Comparison of ENCODE assay signal across 8 mouse cellular contexts in genomic region chr7:126535766-126536165, GRCm38 (mm10). TPM values are rescaled to one million over a fixed set of nuclear protein-coding genes. Genes with fewer than 3 reads are reported as not detected.
DNase-seq lines count a peak whose midpoint lies in the region; ATAC-seq and TF ChIP-seq lines count a peak whose summit lies in the region.

No protein-coding gene starts in this region.

- no peak for TF ChIP-seq CTCF in small intestine, adult 2 months (IDR thresholded peaks at IDR 0.05; ENCODE audit: extremely low read depth, insufficient read length, insufficient replicate concordance, low read depth, low read length)

- H3K4me3 ChIP-seq in embryonic facial prominence, embryonic 12.5 days = peak overlapping the region; percentile 45
- peak overlapping the region; percentile 48 for H3K4me3 ChIP-seq in hindbrain, embryonic 15.5 days
- peak overlapping the region; percentile 49 for H3K4me3 ChIP-seq in liver, embryonic 16.5 days (ENCODE audit: low read depth, low read length)
- H3K4me3 ChIP-seq in small intestine, adult 2 months (ENCODE audit: low read depth, low read length) = peak overlapping the region; percentile 57

- DNase-seq in thymus, postnatal 0 days (ENCODE audit: low spot score) = peak; percentile 9
- DNase-seq in thymus, postnatal 36 days = no peak
- DNase-seq in spleen, adult 18-20 months = no peak
- no peak for DNase-seq in gastrocnemius, postnatal 4 days (ENCODE audit: low spot score in 2 of 2)

- peak overlapping the region; percentile 84 for H3K4me2 ChIP-seq in embryonic facial prominence, embryonic 12.5 days (replicated peaks)
- H3K4me2 ChIP-seq in hindbrain, embryonic 15.5 days = peak overlapping the region; percentile 92
- peak overlapping the region; percentile 62 for H3K4me2 ChIP-seq in liver, embryonic 16.5 days (ENCODE audit: low read depth, low read length)

- peak overlapping the region; percentile 67 for H3K9ac ChIP-seq in embryonic facial prominence, embryonic 12.5 days
- H3K9ac ChIP-seq in hindbrain, embryonic 15.5 days = peak overlapping the region; percentile 45
- H3K9ac ChIP-seq in liver, embryonic 16.5 days (ENCODE audit: low read depth, low read length) = peak overlapping the region; percentile 37

- no peaks in the 10 kb centered on the region; the same call in 1 of the 2 replicates for H3K4me1 ChIP-seq in embryonic facial prominence, embryonic 12.5 days
- peaks cover 10% of the 10 kb centered on the region for H3K4me1 ChIP-seq in hindbrain, embryonic 15.5 days (replicated peaks)
- no peaks in the 10 kb centered on the region; the same call in 1 of the 2 replicates for H3K4me1 ChIP-seq in liver, embryonic 16.5 days (ENCODE audit: control insufficient read depth, low read depth, low read length)
- peaks cover 3% of the 10 kb centered on the region for H3K4me1 ChIP-seq in small intestine, adult 2 months (ENCODE audit: control insufficient read depth, insufficient read depth, insufficient read length, low read length)

- no peak for TF ChIP-seq POLR2A in small intestine, adult 2 months (IDR thresholded peaks at IDR 0.05; ENCODE audit: low read depth, low read length)

- ATAC-seq in embryonic facial prominence, embryonic 12.5 days (ENCODE audit: insufficient number of reproducible peaks, insufficient read depth, low FRiP score, low TSS enrichment) = no peak
- no peak for ATAC-seq in hindbrain, embryonic 15.5 days (ENCODE audit: low FRiP score, low read depth)
- 0 out of 2 replicates have a peak, but pooled peaks have one; percentile 30 for ATAC-seq in liver, embryonic 16.5 days (ENCODE audit: low read depth)

- H3K27ac ChIP-seq in embryonic facial prominence, embryonic 12.5 days = no peak overlapping the region
- H3K27ac ChIP-seq in hindbrain, embryonic 15.5 days (replicated peaks) = no peak overlapping the region
- no peak overlapping the region for H3K27ac ChIP-seq in liver, embryonic 16.5 days (ENCODE audit: low read length)
- no peak overlapping the region for H3K27ac ChIP-seq in small intestine, adult 2 months (ENCODE audit: insufficient read depth, low read depth, low read length)

- no peaks in the 10 kb centered on the region for H3K9me3 ChIP-seq in embryonic facial prominence, embryonic 12.5 days
- H3K9me3 ChIP-seq in hindbrain, embryonic 15.5 days = no peaks in the 10 kb centered on the region
- no peaks in the 10 kb centered on the region for H3K9me3 ChIP-seq in liver, embryonic 16.5 days (replicated peaks; ENCODE audit: control insufficient read depth, low read length)

- no peaks in the 10 kb centered on the region for H3K36me3 ChIP-seq in embryonic facial prominence, embryonic 12.5 days
- no peaks in the 10 kb centered on the region for H3K36me3 ChIP-seq in hindbrain, embryonic 15.5 days
- H3K36me3 ChIP-seq in liver, embryonic 16.5 days (ENCODE audit: control insufficient read depth, insufficient read depth) = no peaks in the 10 kb centered on the region
- no peaks in the 10 kb centered on the region for H3K36me3 ChIP-seq in small intestine, adult 2 months (ENCODE audit: control insufficient read depth, insufficient read depth, low read length)

- WGBS in embryonic facial prominence, embryonic 12.5 days = 3% methylated on average over 28 of the region's 28 CpGs
- 1% methylated on average over 28 of the region's 28 CpGs for WGBS in hindbrain, embryonic 15.5 days
- WGBS in liver, embryonic 16.5 days (ENCODE audit: insufficient replicate concordance) = 2% methylated on average over 28 of the region's 28 CpGs
- 2% methylated on average over 28 of the region's 28 CpGs for WGBS in small intestine, adult 2 months

- peaks cover 16% of the 10 kb centered on the region for H3K27me3 ChIP-seq in embryonic facial prominence, embryonic 12.5 days
- H3K27me3 ChIP-seq in hindbrain, embryonic 15.5 days = peaks cover 13% of the 10 kb centered on the region
- H3K27me3 ChIP-seq in liver, embryonic 16.5 days (ENCODE audit: control insufficient read depth, insufficient read depth, low read depth, low read length) = peaks cover 16% of the 10 kb centered on the region
- H3K27me3 ChIP-seq in small intestine, adult 2 months (ENCODE audit: control insufficient read depth, insufficient read depth, low read length) = peaks cover 16% of the 10 kb centered on the region

RNA-seq across cellular contexts. Expression of gene Eif3c, which starts 30.4 kb away (rescaled TPM):
- 246 and 259 TPM in 2 replicates for polyA plus RNA-seq in thymus, postnatal 0 days (2015; fragmentation: Nextera tagmentation; extraction: Ambion mirVana)
- 186 and 200 TPM in 2 replicates for polyA plus RNA-seq in embryonic facial prominence, embryonic 12.5 days (2016; fragmentation: Nextera tagmentation; extraction: Ambion mirVana)
- 176 and 179 TPM in 2 replicates for polyA plus RNA-seq in hindbrain, embryonic 15.5 days (2015; fragmentation: Nextera tagmentation; extraction: Ambion mirVana)
- polyA plus RNA-seq in liver, embryonic 16.5 days (2015; fragmentation: Nextera tagmentation; extraction: Ambion mirVana) = 87.8 and 93.1 TPM in 2 replicates
- 37.3 and 79.1 TPM in 2 replicates for polyA plus RNA-seq in small intestine, adult 2 months (2012; rRNA removed)
- 100 to 1,000 TPM; 181 to 184 TPM for total RNA-seq in gastrocnemius, postnatal 4 days (2021)

RNA-seq across cellular contexts. Expression of gene Atxn2l, which starts 32.5 kb away (rescaled TPM):
- polyA plus RNA-seq in thymus, postnatal 0 days (2015; fragmentation: Nextera tagmentation; extraction: Ambion mirVana) = 37.9 and 38.5 TPM in 2 replicates
- 62.9 and 64.0 TPM in 2 replicates for polyA plus RNA-seq in embryonic facial prominence, embryonic 12.5 days (2016; fragmentation: Nextera tagmentation; extraction: Ambion mirVana)
- 68.6 and 75.7 TPM in 2 replicates for polyA plus RNA-seq in hindbrain, embryonic 15.5 days (2015; fragmentation: Nextera tagmentation; extraction: Ambion mirVana)
- polyA plus RNA-seq in liver, embryonic 16.5 days (2015; fragmentation: Nextera tagmentation; extraction: Ambion mirVana) = 21.6 and 24.5 TPM in 2 replicates
- 143 and 301 TPM in 2 replicates for polyA plus RNA-seq in small intestine, adult 2 months (2012; rRNA removed)
- total RNA-seq in gastrocnemius, postnatal 4 days (2021) = 10 to 100 TPM; 57.0 to 70.7 TPM

RNA-seq across cellular contexts. Expression of gene Tufm, which starts 48.6 kb away (rescaled TPM):
- polyA plus RNA-seq in thymus, postnatal 0 days (2015; fragmentation: Nextera tagmentation; extraction: Ambion mirVana) = 95.4 and 104 TPM in 2 replicates
- polyA plus RNA-seq in embryonic facial prominence, embryonic 12.5 days (2016; fragmentation: Nextera tagmentation; extraction: Ambion mirVana) = 138 and 141 TPM in 2 replicates
- 126 and 130 TPM in 2 replicates for polyA plus RNA-seq in hindbrain, embryonic 15.5 days (2015; fragmentation: Nextera tagmentation; extraction: Ambion mirVana)
- polyA plus RNA-seq in liver, embryonic 16.5 days (2015; fragmentation: Nextera tagmentation; extraction: Ambion mirVana) = 81.0 and 84.0 TPM in 2 replicates
- polyA plus RNA-seq in small intestine, adult 2 months (2012; rRNA removed) = 83.1 and 121 TPM in 2 replicates
- total RNA-seq in gastrocnemius, postnatal 4 days (2021) = 100 to 1,000 TPM in 1 of 2 experiments, 10 to 100 TPM in 1; 97.3 to 127 TPM

RNA-seq across cellular contexts. Expression of gene Apobr, which starts 49.0 kb away (rescaled TPM):
- 1.2 TPM in 2 replicates for polyA plus RNA-seq in thymus, postnatal 0 days (2015; fragmentation: Nextera tagmentation; extraction: Ambion mirVana)
- polyA plus RNA-seq in embryonic facial prominence, embryonic 12.5 days (2016; fragmentation: Nextera tagmentation; extraction: Ambion mirVana) = 0.59 and 0.96 TPM in 2 replicates
- 0.46 and 0.52 TPM in 2 replicates for polyA plus RNA-seq in hindbrain, embryonic 15.5 days (2015; fragmentation: Nextera tagmentation; extraction: Ambion mirVana)
- polyA plus RNA-seq in liver, embryonic 16.5 days (2015; fragmentation: Nextera tagmentation; extraction: Ambion mirVana) = 2.3 and 2.4 TPM in 2 replicates
- 2.3 TPM in 2 replicates for polyA plus RNA-seq in small intestine, adult 2 months (2012; rRNA removed)
- total RNA-seq in gastrocnemius, postnatal 4 days (2021) = 1 to 10 TPM in 1 of 2 experiments, under 1 TPM in 1; 0.83 to 1.4 TPM

RNA-seq across cellular contexts. Expression of gene Cln3, which starts 49.9 kb away (rescaled TPM):
- polyA plus RNA-seq in thymus, postnatal 0 days (2015; fragmentation: Nextera tagmentation; extraction: Ambion mirVana) = 28.2 and 30.2 TPM in 2 replicates
- 33.3 and 34.4 TPM in 2 replicates for polyA plus RNA-seq in embryonic facial prominence, embryonic 12.5 days (2016; fragmentation: Nextera tagmentation; extraction: Ambion mirVana)
- 33.4 and 37.2 TPM in 2 replicates for polyA plus RNA-seq in hindbrain, embryonic 15.5 days (2015; fragmentation: Nextera tagmentation; extraction: Ambion mirVana)
- 11.7 and 11.9 TPM in 2 replicates for polyA plus RNA-seq in liver, embryonic 16.5 days (2015; fragmentation: Nextera tagmentation; extraction: Ambion mirVana)
- polyA plus RNA-seq in small intestine, adult 2 months (2012; rRNA removed) = 24.9 and 55.7 TPM in 2 replicates
- total RNA-seq in gastrocnemius, postnatal 4 days (2021) = 10 to 100 TPM; 11.8 to 14.1 TPM
